Mouse (Mus musculus): ENCODE results near the gene Herc1.

The Herc1 gene

DNA sequence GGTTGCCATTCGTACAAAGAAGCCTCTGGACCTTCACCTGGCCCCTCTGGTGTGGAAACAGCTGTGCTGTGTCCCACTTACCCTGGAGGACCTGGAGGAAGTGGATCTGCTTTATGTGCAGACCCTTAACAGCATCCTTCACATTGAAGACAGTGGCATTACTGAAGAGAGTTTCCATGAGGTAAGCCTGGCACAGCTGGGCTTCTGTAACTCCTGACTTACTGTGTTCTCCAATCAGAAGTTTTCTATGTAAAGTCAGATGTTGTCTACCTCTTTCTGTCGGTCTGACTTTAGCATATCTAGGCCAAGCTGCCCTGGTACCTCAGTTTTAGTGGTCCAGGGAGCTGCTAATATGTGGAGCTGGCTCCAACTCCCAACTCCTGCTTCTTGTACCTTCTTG, 151.0 kb downstream of the Herc1 start:
- DNase-seq (ENCODE audit: low spot score in 2 of 2) = no peak

DNA sequence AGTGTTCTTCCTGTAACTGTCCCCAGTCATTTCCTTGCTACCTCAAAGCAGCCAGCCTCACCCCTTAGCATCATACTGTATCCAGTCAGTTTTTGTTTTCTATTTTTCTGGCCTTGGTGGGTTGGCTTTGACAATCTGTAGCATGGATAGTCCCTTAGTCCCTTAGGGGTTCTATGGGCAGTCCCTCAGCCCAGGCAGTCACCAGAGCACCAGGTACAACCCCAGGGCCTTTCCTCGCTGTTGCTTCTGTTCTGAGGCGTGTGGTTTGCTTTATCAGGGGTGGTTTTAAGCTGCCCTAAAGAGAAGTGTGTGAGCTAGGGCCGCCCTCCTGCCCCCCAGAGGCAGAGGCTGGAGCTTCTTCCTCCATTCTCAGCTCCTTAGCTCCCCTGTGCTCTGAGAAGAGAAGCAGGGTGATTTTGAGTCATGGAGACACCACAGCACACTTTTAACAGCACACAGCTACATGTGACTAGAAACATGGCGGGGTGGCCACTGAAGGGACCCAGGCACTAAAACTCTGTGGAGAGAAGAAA, 153.7 kb downstream of the Herc1 start:
- DNase-seq (ENCODE audit: low spot score in 2 of 2) = no peak

DNA sequence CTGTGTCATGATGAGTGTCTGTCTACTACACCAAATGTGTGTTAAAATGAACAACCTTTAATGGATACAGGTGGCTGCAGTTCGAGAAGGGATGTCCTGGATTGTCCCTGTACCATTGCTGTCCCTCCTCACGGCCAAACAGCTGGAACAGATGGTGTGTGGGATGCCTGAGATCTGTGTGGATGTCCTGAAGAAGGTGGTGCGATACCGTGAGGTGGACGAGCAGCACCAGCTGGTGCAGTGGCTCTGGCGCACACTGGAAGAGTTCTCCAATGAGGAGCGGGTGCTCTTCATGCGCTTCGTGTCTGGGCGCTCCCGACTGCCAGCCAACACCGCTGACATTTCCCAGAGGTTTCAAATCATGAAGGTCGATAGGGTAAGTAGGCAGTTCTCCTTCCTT, 154.3 kb downstream of the Herc1 start:
- peak; percentile 61 to 80 for DNase-seq (ENCODE audit: low spot score in 2 of 2)

DNA sequence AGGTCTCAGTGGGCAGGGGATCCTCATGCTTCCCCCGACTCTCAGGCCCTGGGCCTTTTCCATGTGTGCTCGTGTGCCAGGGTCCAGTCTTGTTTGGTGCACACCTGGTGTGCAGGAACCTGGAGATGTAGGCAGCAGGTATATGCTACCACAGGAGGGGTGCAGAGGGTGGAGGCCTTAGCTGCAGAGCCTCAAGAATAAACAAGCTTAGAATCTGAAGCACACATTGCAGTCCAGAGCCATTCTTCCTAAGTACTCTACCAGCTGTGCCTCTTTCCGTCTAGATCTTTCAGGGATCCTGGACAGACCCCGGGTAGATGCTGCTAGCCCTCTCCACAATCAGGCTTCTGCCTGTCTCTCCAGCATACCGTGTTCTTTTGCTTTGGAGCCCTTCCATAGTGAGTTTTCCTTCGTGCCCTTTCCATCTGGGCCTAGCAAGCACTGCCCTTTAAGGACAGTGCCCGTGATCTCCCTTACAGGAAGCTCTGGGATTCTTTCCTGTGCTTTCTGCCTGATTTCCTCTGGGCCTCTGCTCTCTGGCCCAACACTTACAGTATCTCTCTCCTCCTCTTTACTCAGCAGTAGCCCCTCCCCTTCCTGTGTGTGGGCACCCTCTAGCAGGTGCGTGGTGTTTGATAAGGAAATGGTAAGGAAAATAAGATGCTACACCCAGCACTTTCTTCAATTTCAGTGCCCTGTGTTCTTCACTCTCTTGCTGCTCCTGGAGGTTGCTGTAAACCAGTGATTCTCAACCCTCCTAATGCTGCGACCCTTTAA, 155.1 kb downstream of the Herc1 start:
- DNase-seq (ENCODE audit: low spot score in 2 of 2) = no peak

DNA sequence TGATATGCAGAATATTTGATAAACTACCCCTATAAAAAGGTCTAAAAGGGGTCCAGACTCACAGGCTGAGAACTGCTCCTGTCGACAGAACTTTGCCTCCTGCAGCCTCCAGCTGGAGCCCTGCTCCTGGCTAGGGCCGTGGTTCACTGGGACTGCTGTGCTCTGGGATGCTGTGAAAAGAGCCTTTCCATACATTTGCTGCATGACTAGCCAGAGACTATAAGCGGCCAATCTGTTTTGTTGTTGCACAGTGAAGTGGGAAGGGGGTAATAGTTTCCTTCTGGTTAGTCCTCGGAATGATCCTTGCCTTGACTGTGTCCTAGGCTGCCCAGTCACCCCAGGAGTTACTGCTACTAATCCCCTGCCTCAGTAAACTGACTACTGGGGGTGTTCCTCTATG, 155.8 kb downstream of the Herc1 start:
- no peak for DNase-seq (ENCODE audit: low spot score in 2 of 2)

DNA sequence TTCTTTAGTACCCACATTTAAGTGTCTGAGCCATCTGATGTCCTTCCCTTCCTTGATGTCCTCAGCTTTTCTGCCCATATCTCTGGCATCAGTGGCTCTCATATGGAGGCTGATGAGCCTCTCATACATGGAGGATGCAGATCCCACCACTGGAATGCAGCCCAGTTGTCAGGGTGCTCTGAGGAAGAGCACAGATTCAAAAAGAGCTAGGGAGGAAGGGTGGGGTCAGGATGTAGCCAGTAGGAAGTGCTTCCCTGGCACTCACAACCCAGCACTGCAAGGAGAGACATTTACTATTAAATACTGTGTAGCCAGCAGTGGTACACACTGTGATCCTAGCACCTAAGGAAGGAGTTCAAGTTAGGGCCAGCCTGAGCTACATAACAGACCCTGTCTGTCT, 156.2 kb downstream of the Herc1 start:
- no peak for DNase-seq (ENCODE audit: low spot score in 2 of 2)

DNA sequence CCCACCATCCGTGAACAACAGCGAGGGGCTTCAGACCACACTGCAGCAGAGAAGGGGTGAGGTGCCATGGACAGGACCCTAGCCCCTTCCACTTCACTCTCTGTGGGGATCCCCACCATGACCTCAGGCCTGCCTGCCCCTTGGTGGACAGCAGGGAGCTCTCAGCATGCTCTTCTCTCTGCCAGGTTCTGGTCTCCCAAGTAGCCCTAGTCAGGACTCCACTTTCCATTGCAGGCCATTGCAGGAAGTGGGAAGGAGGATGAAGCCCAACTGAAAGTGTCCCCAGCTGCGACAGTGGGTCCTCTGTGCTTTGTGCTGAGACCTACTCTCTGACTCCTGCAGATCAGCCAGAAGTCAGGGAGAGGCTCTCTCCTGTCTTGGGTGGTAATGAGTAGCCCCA, 157.4 kb downstream of the Herc1 start:
- DNase-seq (ENCODE audit: low spot score in 2 of 2) = no peak

DNA sequence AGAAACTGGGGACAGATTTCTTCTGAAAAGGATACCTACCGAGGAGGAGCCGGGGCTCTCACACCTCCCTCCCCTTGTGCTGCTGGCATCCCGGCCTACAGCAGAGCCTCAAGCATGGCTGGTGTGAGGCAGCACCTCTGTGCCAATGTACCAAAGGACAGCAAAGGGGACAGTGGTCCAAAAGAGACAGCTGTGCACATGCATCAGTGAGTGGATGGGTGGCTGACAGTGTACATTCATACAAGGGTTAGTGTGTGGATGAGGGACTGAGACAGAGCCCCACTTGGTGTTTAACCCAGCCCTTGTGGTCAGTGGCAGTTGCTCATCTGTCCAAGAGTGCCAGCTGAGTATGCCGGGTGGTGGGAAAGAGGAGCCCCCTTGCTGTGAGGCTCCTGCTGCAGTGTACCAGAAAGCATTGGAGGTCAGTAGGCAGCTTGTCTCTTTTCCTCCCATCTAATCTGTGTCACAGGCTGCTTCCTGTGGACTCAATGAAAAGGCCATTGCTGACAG, 158.7 kb downstream of the Herc1 start:
- DNase-seq (ENCODE audit: low spot score in 2 of 2) = no peak

DNA sequence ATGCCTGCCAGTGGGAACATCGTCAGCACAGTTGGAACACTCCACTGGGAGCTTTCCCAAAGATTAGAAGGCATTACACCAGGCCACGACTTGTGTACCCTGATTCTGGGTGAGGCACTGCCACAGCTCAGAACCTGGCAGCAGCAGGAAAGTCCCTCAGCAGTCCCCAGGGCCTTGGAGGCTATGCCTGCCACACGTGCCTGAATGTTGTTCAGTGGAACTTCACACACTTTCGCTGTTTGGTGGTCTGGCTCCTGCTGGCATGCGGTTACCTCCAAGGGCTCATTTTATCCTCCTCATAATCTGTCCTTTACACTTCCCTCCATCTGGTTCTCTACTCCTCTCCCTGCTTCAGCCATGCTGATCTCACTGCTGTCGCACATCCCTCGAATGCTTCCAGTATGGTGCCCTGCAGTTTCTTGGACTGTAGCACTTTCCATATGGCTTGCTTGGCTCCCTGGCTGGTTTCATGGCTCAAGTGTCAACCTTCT, 160.1 kb downstream of the Herc1 start:
- DNase-seq (ENCODE audit: low spot score in 2 of 2) = no peak

DNA sequence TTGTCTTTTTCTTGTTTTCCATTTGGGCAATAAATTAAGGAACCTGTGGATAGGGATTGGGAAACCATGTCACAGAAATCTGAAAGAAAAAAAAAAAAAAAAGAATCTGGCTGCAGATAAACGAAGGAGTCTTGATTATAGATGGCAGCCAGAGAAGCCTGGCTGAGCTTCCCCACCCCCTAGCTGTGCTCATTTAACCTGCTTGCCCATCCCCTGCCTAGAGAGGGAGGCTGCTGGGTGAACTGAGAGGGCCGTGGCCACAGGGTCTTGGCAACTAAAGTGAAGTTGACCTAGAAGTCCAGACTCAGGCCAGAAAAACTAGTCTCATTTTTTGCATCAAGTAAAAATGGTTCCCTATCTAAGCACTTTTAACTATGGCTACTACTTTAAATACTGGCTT, 160.7 kb downstream of the Herc1 start:
- DNase-seq (ENCODE audit: low spot score in 2 of 2) = no peak

DNA sequence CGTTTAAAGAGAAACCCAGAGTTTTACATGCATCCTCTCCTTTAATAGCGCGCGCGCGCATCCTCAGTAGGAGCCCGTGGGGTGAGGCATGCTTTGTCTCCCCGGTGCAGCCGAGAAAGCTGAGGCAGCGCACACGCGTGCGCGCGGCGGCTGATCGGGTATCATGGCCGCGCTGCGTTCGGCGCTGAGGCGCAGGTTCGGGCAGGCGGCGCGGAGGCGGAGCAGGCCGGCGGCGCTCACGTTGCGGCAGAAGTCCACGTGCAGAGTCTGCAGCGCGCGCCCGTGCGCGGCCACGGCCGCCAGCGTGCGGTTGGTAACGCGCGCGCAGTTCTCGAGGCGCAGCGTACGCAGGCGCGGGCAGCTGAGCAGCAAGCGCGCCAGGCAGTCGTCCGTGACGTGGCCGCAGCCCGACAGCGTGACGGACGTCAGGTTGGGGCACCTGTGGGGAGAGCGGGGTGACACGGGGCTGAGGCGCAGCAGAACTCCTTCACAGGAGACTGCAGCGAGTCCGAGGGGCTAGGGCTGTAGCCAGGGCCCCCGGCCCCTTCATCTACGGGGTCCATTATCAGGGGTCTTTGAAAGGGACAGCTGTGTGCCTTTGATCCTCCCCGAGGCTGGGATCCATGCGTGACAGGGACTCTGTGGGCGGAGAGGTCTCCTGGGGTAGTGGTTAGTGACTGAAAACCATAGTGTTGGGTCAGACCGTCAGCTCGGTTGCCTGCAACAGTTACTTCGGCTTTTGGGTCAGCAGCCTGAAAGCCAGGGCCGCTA, 161.5 kb downstream of the Herc1 start:
- DNase-seq (ENCODE audit: low spot score in 2 of 2) = peak; percentile 96 to 98

DNA sequence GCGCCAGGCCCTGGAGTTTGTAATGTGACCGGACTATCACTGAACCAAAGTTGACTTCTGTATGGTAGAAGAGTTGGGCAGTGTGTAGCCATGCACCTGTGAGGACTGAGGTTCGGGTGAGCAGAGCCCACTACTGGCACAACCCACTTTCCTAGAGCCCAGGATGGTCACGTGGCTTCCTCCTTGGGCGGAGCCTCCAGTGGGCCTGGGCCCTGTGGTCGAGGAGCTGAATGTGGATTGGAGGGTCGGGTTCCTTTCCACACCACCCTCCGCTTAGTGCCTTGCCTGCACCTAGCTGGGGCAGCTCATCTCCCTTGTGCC, 162.1 kb downstream of the Herc1 start:
- DNase-seq (ENCODE audit: low spot score in 2 of 2) = peak; percentile 83 to 86

DNA sequence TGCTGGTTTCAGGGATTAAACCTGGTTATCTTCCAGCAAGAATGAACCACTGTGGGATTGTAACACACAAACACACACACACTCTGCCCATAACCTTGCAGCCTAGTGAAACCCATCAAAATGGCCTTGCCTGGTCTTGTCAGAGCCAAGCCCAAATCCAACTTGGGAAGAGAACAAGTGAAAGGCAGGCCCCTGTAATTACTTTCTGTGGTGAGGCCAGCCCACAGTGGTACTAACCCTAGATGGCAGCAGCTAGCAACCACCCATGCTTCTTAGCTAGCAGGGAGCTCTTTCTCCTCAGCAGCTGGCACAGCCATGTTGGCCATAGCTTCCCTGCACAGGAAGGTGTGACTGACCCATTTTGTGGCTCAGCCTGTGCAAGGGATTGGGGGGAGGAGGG, 162.9 kb downstream of the Herc1 start:
- DNase-seq (ENCODE audit: low spot score in 2 of 2) = peak in 1 of 2 experiments; percentile 38

DNA sequence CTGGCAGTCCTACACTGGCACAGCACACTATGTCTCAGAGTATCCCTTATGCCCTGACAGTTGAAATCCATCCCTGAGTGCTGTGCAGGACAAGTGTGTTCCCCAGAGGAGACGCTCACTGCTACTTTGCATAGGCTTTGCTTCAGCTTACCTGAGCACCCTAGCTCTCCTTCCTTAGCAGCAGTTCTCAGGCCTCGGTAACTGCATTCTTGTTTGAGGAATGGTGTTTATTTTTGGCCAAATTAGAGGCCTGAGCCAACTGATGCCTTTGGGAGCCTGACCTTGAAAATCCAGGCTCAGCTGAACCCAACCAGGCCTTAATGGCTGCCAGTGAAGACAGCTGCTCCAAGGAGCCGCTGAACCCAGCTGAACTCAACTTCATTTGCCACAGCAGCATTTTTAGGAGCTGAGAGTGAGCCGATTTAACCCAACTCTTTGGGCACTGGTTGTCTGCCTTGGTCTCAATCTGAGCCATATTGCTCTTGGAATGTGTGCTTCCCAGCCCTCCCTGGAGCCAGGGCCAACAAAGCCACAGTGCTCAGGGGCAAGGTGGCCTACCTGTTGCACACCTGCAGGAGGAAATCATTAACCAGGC, 163.5 kb downstream of the Herc1 start:
- no peak for DNase-seq (ENCODE audit: low spot score in 2 of 2)

DNA sequence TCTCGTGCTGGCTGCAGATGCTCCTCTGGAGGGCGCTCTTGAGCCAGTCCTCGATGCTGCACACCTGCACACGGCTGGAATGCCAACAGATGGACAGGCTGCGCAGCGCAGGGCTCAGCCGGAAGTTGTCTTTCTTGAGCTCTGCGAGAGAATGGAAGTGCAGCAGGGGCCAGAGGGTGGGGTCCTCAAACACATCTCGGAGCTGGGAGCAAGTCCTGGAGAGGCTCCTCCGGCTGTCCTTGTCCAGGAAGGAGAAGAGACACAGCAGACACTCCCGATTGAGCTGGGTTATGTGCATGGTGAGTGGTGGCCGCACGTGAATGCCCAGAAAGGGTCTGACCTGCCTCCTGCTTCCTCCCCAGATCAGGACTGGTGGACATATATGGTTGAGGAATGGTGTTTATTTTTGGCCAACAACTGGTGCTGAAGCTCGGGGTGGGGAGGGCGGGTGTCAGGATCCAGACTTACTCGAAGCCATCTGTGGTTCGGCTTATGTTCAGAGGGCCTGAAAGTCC, 164.1 kb downstream of the Herc1 start, which contains the start of gene Fbxl22:
TSS of gene Fbxl22 (minus strand) at position 338 of the 515 bp plus-strand sequence.
- DNase-seq (ENCODE audit: low spot score in 2 of 2) = peak; percentile 43 to 69

DNA sequence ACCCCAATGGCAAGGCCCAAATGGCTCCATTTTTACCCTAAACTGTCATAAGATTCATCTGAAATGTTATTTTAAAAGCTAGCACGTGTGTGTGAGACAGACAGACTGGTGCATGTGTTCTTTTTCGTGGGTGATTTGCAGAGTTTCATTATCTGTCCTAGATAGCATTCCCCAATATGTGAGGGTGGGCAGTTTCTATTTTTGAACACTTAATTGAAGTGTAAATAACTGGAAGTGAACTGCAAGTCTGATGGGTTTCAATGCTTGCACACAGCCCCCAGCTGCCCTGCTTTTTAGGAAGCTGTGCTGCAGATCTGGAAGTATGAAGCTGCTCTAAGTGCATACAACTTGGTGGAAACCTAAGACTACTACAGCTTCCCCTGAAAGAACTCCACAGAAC, 164.9 kb downstream of the Herc1 start:
- DNase-seq (ENCODE audit: low spot score in 2 of 2) = no peak

DNA sequence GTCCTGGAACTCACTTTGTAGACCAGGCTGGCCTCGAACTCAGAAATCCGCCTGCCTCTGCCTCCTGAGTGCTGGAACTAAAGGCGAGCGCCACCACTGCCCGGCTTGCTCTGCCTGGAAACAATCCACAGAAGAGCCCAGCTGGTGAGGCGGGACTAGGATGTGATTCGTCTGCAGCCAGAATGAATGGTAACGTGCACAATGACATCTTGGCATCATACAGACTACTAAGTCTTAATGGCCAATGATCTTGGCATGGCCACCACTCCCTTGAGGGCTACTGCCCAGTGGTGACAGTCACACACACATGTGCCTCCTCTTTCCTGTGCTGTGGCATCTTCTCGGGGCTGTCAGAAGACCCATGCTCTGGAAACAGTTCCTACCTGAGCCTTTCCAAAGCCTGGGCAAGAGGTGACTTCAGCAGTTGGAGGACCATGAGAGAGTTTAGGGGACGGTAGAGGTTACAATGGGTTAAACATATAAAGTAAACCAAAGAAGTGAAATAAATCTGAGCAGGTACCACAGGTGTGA, 165.5 kb downstream of the Herc1 start:
- DNase-seq (ENCODE audit: low spot score in 2 of 2) = no peak

DNA sequence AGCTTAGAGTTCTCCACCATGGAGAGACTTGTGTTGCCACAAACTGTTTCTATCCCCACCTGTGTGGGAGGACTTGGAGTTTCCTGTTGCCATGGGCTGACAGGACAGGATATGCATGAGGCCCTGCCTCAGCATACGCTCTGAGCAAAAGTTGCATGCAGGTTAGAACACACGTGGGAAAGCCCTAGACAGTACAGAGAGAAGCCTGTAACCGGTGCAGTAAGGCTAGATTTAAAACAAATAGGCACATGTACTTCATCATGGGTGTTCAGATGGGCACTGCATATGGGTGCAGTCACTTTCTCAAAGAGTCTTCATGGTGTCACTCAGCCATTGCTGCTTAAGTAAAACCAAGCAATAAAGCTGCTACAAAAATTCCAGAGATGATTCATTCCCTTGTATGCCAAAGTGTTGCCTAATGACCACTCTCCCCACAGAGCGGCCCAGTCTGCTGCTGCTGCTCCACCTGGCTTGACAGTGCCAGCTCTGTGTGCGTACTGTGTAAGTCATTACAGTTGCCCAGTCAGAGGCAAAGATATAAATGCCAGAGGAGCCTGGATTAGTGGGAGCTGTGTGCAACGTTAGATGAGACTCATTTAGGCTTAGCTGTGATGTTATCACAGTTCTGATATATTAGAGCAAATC, 166.2 kb downstream of the Herc1 start:
- DNase-seq (ENCODE audit: low spot score in 2 of 2) = no peak

DNA sequence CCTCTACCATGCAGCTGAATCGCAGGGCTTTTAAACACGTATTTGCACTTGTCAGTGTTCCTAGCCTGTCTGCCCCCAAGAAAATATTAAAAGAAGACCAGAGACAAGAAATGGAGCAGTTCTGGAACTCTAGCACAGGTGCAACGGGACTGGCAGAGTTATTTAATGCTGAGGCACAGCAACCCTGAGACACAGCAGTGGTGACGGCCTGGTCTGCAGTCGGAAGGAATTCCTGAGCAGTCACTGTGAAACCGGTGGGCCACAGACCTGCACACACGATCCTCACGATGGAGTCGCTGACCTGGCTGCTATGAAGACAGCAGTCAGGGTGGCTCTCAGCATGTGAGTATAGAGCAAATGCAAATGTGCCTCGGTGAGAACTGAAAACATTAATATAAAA, 167.5 kb downstream of the Herc1 start:
- no peak for DNase-seq (ENCODE audit: low spot score in 2 of 2)

DNA sequence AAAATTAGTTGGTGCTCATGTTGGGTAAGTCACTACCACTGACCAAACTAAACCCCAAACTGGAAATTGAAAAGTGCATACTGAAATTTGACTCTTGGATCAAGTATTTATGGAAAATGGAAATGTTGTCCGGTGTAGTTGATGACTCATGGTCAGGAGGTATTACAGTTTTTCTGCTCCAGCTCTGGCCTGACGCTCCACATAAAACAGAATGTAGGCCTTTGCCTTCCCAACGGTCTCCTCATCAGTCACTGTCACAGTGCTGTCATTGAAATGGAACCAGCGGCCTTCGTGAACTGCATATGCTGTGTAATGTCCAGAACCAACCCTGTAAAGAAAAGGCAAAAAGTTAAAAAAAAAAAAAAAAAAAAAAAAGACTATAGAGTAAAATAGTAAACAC, 168.0 kb downstream of the Herc1 start:
- no peak for DNase-seq (ENCODE audit: low spot score in 2 of 2)

DNA sequence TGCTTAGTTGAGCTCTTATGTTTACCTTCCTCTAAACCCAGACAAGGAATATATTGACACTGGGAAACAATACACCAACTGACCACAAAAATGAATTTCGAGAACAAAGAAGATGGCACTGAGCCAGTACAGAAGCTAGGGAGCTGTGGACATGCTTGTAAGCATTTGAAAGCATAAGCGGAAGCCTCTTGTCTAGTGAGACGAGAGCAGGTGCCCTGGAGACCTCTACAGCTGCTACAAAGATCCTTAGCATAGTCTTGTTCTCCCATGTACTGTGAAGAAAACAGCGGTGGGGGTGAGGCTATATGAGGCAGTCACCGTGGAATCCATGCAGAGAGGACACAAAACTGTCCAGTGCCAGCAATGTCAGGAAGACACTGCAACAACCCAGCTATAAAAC, 168.7 kb downstream of the Herc1 start:
- DNase-seq (ENCODE audit: low spot score in 2 of 2) = no peak

All from frontal cortex, postnatal 36 days (tissue).